Mouse (Mus musculus) ovary, postnatal 36 days (tissue): Measurements from ENCODE around the gene Lrrc72.
A peak's percentile ranks its signal among the peaks of the same experiment; 100 is the strongest.
"Not testable (repeated sequence)": the region's sequence is repeated elsewhere in the genome, so short reads cannot be mapped to it uniquely, and the experiment has no call there.

Source experiments
- DNase-seq: peaks from one replicate; pipeline ENCODE4 v3.0.0; 2022; ENCODE audit warnings: low spot score, mixed read lengths

The Lrrc72 gene

DNA sequence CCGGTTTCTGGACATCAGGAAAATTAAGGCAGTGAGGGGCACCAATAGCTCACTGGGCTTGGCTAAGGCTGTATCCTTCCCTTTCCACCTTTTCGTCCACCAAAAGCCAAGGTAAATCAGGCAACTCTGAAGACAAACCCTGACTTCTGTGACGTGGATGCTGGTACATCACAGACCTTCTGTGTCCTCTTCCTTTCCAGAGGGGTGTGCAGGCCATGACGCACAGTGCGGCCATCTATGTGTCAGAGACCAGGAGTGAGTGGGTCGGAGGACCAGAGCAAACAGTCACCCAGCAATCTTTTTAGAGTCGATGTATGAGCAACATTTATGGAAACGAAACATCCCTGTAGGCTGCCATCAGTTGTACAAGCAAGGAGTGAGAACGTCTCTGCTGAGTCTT is at the start of gene Lrrc72:
Lrrc72 (minus strand) TSS at position 101 of the 400 bp plus-strand sequence.
- no peak for DNase-seq

DNA sequence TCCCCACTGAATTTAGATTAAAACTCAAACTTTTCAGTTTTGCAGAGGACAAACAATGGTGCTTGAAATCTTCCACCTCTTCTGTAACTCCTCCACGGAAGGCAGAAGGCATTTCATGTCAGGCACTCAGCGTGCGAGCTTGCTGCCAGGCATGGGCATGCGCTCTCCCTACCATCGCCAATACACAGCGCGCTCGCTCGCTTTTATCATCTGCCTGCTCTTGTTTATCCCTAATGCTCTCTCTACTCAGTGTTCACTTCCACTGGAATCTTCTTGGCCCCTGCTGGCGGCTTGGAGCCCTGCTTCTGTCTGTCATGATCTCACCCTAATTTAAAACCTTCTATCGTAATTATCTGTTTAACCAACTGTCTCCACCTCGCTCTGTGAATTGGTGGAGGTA is 49.1 kb upstream of the Lrrc72 start:
- DNase-seq: no peak

GRCm38 (mm10) chr12:36291346-36291745 is 38.1 kb upstream of the Lrrc72 start:
- DNase-seq: no peak

GRCm38 (mm10) chr12:36290465-36290864 is 37.3 kb upstream of the Lrrc72 start:
- DNase-seq: no peak

GRCm38 (mm10) chr12:36289634-36290033 is 36.4 kb upstream of the Lrrc72 start:
- DNase-seq: no peak

GRCm38 (mm10) chr12:36274823-36275222 is 21.6 kb upstream of the Lrrc72 start:
- no peak for DNase-seq

DNA sequence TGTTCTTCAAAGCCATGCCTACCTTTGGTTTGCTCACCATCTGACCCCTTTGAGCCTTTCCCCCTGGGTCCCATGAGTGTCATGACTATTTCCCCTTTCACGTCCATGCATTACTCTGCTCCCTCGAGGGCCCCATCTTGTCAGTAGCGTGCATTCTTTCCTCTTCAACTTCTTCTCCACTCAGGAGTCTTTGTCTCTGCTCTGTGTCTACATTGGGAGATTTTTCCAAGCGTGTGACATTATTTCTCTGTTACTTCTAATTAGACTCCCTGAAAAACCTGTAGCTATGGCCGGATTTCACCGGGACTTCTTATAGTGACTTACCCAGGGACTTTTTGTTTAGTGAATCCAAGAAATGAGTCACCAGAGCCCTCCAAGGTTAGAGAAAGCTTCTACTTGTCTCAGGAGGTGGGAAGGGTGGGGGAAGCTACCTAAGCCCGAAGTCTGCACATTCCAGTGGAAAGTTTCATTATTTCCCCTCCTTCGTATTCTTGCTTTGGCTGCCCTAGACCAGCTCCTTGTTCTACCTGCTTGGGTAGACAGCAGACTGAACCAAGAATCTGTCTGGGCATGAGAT is 14.6 kb upstream of the Lrrc72 start:
- DNase-seq: no peak

- no peak for DNase-seq
These were observed 9.0 kb upstream of the Lrrc72 start for GRCm38 (mm10) chr12:36262116-36262721.

GRCm38 (mm10) chr12:36255413-36255812 is 2.2 kb upstream of the Lrrc72 start:
- peak; percentile 6 for DNase-seq

- DNase-seq: no peak
These were observed 12.0 kb downstream of the Lrrc72 start for GRCm38 (mm10) chr12:36241171-36241570.

GRCm38 (mm10) chr12:36231386-36231785 is 21.8 kb downstream of the Lrrc72 start:
- DNase-seq: no peak

- DNase-seq: no peak
These were observed 28.8 kb downstream of the Lrrc72 start for GRCm38 (mm10) chr12:36224392-36224791.

DNA sequence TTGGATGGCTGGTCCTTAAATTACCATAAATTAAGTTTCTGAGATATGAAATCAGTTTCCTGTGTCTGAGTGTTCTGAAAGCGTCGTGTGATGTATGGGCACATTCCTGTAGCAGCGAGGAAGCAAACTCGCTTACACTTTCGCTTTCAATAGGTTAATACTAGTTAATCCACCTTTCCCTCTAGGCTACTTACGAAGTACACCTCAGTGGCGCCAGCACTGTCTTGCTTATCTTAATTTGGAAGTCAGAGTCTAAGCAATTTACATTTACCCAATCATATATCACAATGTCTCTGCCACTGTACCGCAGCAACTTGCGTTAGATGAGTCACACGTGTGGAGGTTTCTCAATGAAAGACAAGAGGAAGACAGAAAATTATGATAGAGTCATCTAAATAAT is 36.3 kb downstream of the Lrrc72 start:
- no peak for DNase-seq

DNA sequence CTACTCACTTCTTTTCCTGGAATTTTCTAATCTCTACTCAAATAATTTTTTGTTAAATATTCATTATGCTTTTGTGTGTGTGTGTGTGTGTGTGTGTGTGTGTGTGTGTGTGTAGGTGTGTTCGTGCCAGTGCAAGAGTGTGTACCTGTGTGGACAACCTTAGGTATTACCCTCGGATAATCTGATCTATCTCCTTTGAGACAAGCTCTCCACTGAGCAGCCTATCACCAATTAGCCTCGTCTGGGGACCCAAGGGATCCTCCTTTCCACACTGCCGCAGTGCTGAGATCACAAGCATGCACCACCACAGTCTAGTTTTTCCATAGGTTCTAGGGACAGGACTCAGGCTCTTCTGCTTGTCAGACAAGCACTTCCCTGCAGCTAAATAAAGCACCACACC is 37.0 kb downstream of the Lrrc72 start:
- DNase-seq: no peak

DNA sequence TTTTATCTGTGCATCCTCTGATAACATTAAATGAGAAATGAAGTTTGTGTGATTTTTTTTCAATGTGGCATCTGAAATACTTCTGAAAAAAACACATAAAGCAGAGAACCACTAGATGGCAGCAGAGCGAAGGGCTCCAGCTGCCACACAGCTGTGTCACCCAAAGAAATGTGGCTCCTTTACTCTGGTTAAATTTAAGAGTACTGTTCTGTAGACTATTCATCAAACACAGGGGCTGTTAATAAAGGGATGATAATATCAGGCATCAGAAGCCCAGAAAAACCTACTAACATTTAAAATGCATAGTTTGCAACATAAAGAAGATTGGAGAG is 38.1 kb downstream of the Lrrc72 start:
- DNase-seq: no peak

- DNase-seq: no peak
These were observed 38.6 kb downstream of the Lrrc72 start for GRCm38 (mm10) chr12:36214389-36215148.

DNA sequence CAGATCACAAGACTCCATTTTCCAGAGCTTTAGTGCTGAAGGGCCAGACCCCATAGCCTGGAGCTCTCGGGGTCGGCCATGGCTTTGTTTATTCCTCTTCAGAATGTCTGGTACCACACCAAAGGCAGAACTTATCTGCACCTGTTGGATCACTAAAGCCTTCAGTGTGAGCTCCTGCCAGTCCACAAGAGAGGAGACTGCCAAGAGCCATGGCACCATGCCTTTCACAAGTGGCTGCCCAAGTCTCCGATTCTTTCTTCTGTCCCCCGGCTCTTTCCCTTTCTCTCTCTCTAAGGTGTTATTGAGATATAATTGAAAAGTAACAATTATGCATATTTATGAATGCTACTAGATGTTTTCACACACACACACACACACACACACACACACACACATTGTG is 43.1 kb downstream of the Lrrc72 start:
- no peak for DNase-seq

GRCm38 (mm10) chr12:36208456-36208855 is 44.7 kb downstream of the Lrrc72 start:
- DNase-seq: no peak

DNA sequence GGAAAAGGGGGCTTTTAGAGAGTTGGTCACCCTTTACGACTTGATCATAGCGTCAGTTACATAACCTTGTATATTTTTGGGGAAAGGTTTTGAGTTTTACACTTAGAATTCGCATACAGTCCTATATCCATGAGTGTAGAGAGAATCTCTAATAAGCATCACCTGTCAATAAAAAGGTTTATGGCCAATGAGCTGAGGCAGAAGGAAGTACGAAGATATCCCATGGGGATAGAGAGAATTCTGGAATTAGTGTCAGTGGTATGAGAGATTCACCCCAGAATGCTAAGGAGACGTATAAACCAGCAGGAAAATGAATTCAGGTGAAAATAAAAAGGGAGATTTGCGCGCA is 45.4 kb downstream of the Lrrc72 start:
- DNase-seq: no peak

DNA sequence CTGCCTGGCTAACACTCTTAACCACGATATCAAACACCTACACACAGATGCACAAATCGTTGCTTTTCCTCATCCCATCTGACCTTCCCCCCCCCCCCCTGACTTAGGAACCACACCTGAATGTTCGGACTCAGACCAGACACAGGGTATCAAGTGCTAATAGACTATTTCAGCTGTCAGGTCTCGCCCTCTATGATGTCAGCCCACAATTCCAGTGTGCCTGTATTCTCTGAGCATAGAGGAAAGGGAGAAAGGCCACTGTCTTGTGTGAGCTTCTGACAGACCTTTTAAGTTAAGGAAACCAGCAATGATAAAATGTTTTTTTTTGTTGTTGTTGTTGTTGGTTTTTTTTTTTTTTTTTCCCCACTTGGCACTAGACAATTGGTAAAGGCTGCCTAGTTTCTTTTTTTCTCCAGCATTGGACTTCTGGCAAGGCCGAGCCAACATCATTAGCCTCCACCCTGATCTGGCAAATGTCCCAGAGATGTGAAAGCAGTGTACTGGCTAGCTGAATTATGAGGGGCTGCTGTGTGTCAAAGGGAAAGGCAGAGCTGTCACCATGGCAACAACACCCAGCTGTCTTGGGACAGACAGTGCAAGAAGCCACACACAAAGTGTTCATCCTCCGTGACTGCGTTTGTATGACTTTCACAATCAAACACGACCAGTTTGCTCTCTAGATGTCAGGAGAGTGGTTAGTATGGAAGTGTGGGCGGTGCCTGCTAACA is 46.0 kb downstream of the Lrrc72 start:
- peak; percentile 23 for DNase-seq

DNA sequence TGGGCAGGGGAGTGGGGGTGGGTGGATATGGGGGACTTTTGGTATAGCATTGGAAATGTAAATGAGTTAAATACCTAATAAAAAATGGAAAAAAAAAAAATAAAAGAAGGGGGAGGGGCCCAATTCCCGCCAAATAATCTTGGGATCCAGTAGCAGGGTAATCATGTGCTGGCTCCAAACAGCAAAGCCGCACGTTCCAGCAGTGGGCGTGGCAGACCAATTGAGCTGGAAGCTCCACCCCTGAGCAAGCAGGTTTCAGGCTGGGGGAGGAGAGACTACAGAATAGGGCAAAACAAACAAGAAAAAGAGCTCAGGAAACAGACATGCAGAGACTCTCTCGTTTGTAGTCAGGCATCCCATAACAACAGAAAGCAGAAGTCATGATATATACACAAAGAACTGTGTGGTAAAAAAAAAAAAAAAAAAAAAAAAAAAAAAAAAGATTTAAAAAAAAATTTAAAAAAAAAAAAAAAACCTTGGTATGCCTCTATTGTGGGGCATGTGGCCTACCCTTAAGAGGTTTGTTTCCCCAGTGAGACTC is 47.5 kb downstream of the Lrrc72 start:
- DNase-seq: not testable (repeated sequence)

GRCm38 (mm10) chr12:36194976-36195375 is 58.2 kb downstream of the Lrrc72 start:
- DNase-seq: no peak

- no peak for DNase-seq
These were observed 62.9 kb downstream of the Lrrc72 start for GRCm38 (mm10) chr12:36190343-36190742.
